Mouse (Mus musculus): ENCODE measurements around the gene Dand5.

Dand5 gene

DNA sequence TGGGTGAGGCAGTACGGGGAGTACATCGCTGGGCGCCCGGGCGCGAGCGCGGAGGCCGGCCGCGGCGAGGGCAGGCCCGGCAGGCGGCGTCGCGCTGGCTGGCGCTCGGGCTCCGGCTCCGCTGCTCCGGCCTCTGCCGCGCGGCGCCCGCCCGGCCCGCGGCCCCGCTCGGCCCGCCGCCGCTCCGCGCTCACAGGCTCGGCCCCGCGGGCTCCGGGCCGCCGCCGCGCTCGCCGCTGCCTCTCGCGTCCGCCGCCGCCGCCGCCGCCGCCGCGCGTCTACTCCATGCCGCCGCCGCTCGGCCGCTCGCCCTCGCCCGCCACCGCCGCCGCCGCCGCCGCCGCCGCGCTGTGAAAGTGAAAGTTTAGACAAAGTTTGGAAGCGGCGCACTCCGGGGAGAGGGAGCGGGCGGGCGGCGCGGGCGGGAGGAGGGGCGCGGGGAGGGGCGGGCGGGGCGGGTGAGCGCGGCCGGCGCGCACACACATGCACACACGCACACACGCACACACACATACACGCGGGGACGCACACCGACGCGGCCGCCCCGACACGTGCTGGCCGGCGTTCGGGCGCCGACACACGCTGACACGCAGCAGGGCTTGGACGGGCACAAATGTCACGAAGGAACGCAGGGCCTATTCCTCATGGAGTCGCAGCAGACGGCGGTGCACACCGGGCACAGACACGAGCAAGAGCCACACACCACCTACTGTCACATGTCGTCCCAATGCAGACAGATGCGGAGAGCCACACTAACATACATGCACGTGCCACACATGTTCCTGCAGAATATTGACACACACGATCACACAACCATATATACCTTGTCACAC is 22.4 kb downstream of the Dand5 start, which contains the start of gene Nfix:
TSS of gene Nfix (minus strand) at position 346 of the 833 bp plus-strand sequence.
- in situ Hi-C loops (cut with MboI, MseI), result loop anchor here in 1 of 2 experiments (5.0 to 10.0 kb wide), 2 partner anchors 53 to 85 kb away; no protein-coding TSS in a partner anchor

DNA sequence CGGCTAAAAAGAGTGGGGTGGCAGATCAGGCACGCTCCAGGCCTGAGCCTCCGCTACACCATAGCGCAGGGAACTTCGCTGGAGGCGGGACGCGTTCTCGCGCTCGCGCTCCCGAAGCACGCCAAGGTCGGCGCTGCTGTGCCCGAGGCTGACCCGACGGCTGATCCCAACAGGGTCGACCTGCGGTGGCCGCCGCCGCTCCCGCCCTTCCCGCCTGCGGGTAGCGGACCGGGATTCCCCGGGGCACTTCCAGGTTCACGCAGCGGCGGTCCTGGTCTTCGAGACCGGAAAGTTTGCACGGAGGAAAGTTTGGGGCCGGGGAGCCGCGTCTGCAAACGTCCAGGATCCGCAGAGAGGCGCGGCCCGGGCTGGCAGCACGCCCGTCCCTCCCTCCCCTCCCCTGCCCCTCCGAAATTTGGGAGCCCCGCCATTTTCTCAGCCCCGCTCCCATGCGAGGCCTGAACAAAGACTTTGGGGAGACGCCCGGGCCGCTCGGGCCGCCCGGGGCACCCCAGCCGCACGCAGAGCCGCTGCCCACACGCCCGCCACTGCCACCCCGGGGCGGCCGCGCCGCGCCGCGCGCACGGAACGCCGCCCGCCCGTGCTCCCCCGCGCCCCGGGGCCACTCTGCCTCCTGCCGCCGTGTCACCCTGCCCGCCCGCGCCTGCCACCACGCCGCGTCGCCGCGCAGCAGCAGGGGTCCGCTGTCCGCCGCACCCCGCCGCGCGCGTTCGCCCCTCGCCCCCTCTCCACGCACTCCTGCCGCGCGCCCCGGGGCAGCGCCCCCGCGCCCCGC is 23.3 kb downstream of the Dand5 start:
- in situ Hi-C loops (cut with MboI, MseI), result loop anchor here in 1 of 2 experiments (5.0 kb wide), 1 partner anchor 52 kb away; no protein-coding TSS in a partner anchor

DNA sequence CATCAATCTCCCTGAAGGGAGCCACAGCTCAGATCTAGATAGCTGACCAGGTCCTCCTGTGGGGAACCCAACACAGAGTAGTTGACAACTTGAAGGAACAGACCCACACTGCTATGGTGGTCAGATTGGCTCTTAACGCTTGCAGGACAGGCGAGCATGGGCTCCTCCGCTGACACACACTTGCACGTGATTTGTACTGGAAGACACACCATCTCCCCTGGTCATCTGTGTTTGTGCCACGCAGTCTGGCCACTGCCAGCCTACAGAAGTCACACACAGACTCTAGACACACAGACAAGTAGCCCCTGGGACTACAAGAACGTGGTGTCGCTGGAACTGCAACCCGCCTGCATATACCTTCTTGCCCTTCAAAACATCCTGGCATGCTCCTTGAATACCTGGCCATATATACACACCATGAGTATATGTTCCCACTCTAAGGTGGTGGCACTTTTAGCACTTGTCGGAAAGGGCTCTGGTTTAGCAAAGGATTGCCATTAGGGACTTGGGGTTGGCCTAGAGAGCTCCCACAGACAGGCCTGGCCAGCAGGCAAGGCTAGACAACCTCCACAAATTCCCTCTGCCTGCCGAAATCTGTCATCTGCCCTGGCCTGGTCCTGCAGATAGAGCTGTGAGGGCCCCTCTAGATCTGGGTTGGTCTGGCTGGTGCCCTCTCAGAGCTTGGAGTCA is 24.0 kb downstream of the Dand5 start:
- in situ Hi-C loops (cut with MboI, MseI), result loop anchor here in 1 of 2 experiments (5.0 kb wide), 1 partner anchor 51 kb away; no protein-coding TSS in a partner anchor

DNA sequence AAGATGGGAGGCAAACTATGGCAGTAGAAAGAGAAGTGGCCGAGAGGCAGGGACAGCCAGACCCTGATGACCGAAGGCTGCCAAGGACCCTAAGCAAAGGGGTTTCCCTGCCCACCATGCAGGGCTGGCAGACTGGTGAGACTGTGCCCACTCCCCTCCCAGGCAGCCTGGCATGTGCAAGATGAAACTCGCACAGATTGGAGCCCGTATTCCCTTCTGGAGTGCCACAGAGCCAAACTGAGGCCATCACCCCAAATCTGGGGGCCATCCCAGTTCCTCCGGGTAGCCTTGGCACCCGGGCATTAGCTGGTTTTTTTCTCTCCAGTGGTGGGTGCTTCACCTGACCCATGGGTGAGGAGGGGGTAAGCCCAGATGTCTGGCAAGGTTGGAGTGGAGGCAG is 24.7 kb downstream of the Dand5 start:
- in situ Hi-C loops (cut with MboI, MseI), result loop anchor here in 1 of 2 experiments (5.0 kb wide), 1 partner anchor 51 kb away; no protein-coding TSS in a partner anchor

DNA sequence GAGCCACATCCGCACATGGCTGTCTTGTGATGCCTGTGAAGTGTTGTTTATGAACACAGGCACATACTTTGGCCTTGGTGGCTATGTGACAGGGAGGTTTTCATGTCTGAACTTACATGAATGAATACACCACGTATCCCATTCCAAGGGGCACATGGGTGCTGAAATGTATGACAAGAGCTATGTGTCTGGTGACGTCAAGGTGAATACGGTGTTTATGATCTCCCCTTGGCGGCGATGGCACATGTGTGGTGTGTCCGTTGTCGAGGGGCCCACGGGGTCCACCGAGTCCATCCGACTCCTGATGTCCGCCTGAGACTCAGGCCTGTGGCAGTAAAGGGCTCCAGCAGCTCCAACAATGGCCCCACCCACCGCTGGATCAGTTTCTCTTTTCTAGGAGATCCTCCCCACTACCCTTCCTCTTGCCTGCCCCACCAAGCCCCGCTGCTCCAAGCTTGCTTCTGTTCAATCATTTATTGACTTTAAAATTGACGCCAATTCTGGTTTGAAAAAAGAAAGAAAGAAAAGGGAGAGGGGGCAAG is 25.3 kb downstream of the Dand5 start:
- in situ Hi-C loops (cut with MboI, MseI), result loop anchor here in 1 of 2 experiments (5.0 kb wide), 1 partner anchor 50 kb away; no protein-coding TSS in a partner anchor

DNA sequence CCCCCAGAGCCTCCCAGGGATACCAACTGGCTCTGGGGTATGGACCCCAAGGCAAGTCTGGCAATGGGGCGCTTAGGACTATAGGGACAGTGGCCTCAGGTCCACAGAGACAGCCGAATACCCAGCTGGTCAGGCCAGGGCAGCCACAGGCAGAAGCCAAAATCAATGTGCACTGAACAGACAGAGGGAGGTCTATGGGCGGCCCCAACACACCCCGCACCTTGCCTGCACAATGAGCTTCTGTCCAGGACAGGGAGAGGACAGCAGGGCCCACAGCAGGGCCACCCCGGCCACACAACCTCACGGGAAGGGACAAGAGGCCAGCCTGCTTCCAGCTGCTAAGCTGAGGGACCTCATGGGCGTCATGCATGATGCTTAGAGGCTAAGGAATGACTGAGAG is 28.1 kb downstream of the Dand5 start:
- in situ Hi-C loops (cut with MboI, MseI), result no loop called here

DNA sequence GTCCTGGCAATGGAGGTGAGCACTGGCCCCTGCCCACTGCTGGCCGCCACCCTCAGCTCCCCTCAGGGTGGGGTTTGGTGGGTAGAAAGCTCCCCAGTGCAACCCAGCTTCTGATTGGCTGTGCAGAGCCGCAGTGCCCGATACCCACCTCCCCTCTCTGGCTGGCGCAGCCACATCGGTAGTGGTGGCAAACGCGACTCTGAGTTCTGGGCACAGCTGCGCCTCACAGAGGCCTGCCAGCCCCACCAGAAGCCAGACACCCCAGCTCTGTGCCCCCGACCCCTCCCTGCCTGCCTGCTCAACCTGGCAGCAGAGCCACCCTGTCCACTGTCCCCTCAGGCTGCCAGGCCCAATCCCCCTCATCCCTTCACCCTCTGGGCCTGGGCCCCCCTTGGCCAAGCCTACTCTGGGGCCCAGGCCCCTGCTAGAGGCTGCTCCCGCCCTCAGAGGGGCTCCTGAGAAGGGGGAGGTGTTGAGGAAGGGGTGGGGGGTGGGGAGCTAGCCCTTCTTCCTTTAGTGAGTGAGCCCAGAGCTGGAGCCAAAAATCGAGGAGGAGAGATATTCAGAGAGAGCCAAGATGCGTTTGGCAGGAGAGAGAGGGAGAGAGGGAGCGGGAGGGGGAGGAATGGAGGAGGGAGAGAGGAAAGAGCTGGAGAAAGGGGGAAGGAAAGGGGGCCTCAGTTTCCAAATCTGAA is 28.7 kb downstream of the Dand5 start:
- in situ Hi-C loops (cut with MboI, MseI), result no loop called here

DNA sequence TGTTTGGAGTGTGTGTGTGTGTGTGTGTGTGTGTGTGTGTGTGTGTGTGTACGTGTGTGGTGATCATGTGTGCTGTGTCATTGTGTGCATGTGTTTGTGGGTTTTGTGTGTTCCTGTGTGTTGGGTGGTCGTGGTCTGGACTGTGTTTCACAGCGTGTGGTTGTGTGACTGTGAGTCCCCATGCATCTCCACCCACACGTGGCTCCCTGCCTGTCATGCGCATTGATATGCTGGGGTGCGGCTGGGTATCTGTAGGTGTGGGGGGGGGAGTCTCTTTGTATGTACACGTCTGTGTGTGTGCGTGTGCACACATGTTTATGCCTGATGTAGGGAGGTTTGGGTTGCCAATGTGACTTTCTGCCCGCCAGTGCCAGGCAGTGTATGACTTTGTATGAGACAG is 29.5 kb downstream of the Dand5 start:
- in situ Hi-C loops (cut with MboI, MseI), result no loop called here

DNA sequence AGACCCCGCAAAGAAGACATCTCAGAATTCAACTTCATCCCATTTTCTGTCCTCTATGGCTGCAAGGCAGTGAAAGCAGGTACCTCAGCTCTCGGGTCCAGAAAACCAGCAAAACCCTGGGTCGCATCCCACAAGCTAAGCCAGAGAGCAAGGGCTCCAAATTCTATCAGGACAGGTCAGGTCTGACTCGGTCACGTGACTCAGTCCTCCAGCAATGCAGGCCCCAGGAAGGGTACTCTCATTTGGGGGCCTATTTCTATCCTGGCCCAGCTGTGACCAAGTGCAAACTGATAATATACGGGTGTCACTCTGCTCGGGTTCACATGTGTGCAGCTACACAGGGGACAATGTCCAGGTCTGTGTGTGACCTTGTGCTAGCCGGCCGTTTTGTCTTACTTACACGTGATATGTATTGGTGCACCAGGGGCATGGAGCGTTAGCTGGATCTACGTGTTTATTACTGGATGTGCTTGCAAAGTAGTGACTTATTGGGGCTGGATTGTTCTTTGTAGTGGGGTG is 30.1 kb downstream of the Dand5 start:
- in situ Hi-C loops (cut with MboI, MseI), result no loop called here

DNA sequence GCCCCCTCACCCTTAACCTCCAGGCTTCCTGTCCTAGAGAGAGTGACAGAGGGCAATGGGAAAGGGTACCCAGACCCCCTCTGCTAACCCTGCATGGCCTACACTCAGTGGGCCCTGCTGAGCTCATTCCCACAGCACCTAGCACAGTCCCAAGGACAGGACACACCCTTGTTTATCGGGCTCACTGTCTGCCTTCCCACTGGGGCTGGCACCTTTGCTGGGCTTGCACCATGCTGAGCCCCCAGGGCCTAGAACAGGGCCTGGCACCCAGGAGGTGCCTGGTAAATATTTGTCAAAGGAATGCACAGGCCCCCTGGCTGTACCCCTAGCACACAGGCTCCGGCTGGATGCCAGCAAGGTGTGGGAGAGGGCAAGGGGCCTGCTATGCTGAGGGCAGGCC is 32.1 kb downstream of the Dand5 start:
- in situ Hi-C loops (cut with MboI, MseI), result no loop called here

DNA sequence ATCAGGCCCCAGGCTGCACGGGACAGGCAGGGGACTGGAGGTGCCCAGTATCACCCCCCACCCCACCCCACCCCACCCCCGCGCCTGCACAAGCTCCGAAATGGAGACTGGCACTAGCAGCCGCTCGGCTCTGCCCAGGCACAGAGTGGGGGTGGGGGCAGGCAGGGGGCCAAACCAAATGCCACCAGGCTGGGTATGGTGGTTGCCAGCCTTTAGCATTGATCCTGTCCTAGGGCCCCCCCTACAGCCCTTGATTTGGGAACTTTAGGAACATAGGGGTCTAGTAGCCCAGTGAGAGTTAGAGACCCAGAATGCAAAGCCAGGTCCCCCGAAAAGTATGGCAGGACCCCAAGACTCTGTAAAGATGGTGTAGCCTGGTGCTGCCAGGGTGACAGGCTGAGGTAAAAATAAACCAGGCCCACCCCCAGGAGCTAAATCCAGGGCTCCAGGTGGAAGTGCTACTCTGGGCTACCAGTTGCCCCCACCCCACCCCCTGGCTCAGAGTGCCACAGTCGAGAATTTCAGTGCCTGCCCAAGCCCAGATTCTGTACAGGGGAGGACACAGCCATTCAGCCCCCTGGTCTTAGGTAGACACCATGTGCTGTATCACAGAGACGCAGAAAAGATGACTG is 32.7 kb downstream of the Dand5 start:
- in situ Hi-C loops (cut with MboI, MseI), result no loop called here

DNA sequence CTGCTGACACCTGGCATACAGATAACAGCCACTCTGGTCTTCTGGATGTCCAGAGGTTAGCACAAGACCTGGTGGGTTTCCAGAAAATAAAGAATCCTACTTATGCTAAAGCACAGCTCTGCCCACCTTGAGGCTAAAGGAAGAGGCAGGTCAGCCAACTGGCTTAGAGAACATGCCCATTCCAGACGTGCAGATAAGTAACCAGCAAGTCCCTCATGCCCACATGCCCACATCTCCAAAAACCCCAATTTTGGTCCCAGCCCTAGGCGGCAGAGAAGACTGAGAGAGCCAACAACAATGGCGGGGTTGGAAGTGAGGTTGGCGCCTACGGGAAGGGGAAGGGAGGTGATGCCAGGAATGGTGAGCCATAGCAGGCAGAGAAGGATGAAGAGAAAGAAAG is 33.3 kb downstream of the Dand5 start:
- in situ Hi-C loops (cut with MboI, MseI), result no loop called here

DNA sequence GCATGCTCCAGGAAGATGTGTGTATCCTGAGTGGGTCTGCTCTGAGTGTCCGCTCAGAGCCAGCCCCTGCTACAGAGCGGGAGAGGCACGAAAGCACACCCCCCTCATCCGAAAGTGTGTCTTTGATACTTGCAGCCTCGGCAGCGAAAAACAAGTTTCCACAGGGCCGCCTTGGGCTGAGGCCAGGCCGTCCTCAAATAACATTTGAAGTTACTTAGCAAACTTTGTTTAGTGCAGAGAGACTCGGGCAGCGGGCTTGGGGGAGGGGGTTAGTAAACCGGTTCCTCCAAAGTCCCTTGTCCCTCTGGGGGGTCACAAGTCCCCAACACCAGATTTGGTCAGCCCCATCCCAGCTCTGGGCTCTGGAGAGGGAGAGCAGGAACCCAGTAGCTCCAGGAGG is 33.7 kb downstream of the Dand5 start:
- in situ Hi-C loops (cut with MboI, MseI), result no loop called here

DNA sequence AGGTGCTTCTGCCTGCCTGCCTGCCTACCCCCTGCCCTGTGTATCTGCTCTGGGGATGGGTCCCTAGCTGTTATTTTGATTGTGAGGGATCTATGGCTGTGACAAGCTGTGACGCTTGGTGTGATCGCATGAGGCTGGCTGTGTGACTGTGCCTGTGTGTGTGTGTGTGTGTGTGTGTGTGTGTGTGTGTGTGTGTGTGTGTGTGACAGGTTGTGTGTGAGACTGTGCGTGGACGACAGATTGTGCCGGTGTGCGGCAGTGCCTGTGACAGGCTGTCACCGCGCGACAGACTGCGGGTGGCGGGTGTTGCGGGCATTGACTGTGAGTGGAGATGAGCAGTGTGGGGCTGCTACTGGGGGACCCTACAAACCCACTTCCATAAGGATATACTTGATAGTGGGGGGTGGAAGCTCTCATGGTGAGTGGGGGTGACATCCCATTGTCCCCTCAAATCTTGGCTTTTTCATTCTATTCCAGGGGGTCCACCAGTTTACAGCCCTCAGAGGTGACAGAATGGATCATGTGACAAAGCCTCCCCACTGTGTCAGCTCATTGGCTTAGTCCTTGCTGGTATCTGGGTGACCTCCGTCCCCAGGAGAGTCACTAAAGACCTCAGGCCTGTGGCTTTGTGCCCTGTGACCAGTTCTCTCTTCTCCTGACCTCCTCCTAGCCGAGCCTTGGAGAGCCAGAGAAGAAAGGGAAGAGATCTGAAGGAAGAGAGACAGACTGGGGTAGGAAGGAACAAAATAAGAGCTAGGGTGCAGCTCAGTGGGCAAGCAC is 34.9 kb downstream of the Dand5 start:
- in situ Hi-C loops (cut with MboI, MseI), result no loop called here

DNA sequence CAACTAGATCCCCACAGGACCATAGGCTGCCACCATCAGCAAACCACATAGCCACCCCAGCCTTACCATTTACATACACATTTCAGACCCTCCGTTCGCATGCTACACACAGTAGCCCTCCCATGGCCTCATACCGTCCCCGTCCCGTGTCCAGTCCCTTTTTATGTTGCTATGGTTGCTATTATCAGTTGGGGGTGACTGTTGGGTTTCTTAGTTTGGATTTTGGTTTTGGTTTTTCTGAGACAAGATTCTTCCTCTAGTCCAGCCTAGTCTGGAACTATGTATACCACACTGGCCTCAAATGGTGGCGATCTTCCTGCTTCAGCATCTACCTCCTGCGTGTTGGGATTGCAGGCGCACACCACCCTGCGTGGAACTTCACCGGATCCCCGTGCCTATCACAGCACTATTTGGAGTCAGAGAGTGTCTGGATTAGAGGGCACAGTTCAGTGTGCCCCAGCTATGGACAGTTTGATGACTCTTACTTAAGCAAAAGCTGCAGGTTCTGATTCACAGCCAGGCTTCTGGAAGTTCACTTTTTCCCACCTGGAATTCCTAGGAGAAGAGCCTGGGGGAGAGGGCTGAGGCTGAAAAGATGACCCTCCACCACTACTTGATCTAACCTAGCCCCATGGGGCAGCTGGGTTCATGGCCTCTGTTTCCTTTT is 35.7 kb downstream of the Dand5 start:
- in situ Hi-C loops (cut with MboI, MseI), result no loop called here

DNA sequence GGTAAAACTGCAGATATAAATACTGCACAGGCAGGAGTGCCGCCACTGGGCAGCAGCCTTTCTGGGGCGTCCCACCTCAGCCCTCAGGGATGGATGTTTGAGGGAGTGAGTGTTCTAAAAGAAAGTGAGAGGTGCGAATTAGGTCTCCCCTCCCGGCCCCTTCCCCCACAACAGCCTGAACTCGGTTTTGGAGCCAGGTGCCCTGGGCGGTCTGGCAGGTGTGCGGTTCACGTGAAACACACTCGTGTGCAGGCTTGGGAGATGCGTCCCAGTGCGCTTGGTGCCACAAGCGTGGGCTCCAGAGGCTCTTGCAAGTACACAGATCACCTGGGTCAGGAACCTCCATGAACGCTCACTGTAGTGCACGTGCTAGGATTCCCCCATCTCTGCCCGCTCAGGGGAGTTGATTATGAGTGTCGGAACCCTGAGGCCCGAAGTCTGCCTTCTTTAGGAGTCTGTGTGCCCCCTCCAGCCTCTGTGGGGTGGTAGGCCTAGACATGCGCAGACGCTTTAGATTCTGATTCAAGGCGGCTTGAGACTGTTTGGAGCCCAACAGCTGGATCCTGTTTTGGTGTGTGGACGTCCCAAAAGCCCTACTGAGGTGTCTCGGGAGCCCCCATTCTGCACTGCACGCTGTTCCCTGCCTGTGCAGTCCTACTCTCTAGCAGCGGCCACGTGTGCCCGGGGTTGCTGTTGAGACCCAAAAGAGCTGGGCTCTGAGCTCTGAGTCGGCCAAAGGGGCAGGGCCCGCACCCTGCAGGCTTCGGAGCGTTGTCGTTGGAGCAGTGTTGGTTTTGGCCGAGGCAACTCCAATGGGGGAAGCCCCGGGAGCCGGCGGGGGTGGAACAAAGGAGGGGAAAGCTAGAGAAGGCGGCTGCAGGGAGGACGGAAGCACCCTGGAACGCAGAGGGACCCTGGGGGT is 36.6 kb downstream of the Dand5 start:
- in situ Hi-C loops (cut with MboI, MseI), result no loop called here

DNA sequence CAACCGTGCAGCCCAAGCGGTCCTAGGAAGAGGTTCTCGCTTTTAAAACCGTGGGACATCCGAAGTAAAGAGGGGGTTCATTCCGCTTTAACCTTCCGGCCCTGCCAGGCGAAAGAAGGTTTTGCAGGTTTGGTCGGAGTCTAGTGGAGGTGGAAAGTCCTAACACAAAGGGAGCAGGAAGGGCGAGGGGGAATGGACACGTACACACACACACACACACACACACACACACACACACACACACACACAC is 37.2 kb downstream of the Dand5 start:
- in situ Hi-C loops (cut with MboI, MseI), result no loop called here

Data from T-helper 17 cell (primary cell).